Mouse (Mus musculus) heart, embryonic 12.5 days (tissue): ENCODE measurements at regions not wholly inside any gene's neighbourhood (a gene's known extent, or its start where the extent isn't known, plus 50 kb on each side); places are given as distances from the start of the nearest gene placed in this dataset.

Source experiments
- ATAC-seq: fragments of 200-750 bp; cut with Nextera tagmentation; 2 replicates; pipeline ENCODE4 v1.8.0; 2017; ENCODE audit warnings: moderate TSS enrichment, moderate library complexity; ENCODE audit not compliant: insufficient number of reproducible peaks, low FRiP score
- H3K27ac ChIP-seq: fragments of 300-500 bp; sonication (generic); 2 replicates; pipeline ENCODE4 v1.5.1; 2016; ENCODE audit warnings: mild to moderate bottlenecking, moderate library complexity; ENCODE audit not compliant: poor library complexity, severe bottlenecking
- H3K27me3 ChIP-seq: fragments of 300-500 bp; sonication (generic); replicated peaks from 2 replicates; pipeline ENCODE4 v1.6.1; 2016; ENCODE audit warnings: mild to moderate bottlenecking, moderate library complexity
- H3K36me3 ChIP-seq: fragments of 300-500 bp; sonication (generic); 2 replicates; pipeline ENCODE4 v1.6.1; 2016; ENCODE audit warnings: mild to moderate bottlenecking, moderate library complexity
- H3K4me1 ChIP-seq: fragments of 300-500 bp; sonication (generic); replicated peaks from 2 replicates; pipeline ENCODE4 v1.6.1; 2016; ENCODE audit warnings: mild to moderate bottlenecking
- H3K4me2 ChIP-seq: fragments of 300-500 bp; sonication (generic); 2 replicates; pipeline ENCODE4 v1.6.1; 2016; ENCODE audit warnings: mild to moderate bottlenecking, moderate library complexity
- H3K4me3 ChIP-seq: fragments of 300-500 bp; sonication (generic); 2 replicates; pipeline ENCODE4 v1.5.1; 2016; ENCODE audit warnings: mild to moderate bottlenecking
- H3K9ac ChIP-seq: fragments of 300-500 bp; sonication (generic); 2 replicates; pipeline ENCODE4 v1.6.1; 2016; ENCODE audit warnings: mild to moderate bottlenecking, moderate library complexity
- H3K9me3 ChIP-seq: fragments of 300-500 bp; sonication (generic); replicated peaks from 2 replicates; pipeline ENCODE4 v1.6.1; 2016; ENCODE audit warnings: mild to moderate bottlenecking, moderate library complexity
- WGBS: fragments of 180-500 bp; shearing (Covaris S2); methylation state at CpG from one replicate; pipeline ENCODE4 v1.1.7; 2016; 5-methylcytosine and 5-hydroxymethylcytosine counted together

DNA sequence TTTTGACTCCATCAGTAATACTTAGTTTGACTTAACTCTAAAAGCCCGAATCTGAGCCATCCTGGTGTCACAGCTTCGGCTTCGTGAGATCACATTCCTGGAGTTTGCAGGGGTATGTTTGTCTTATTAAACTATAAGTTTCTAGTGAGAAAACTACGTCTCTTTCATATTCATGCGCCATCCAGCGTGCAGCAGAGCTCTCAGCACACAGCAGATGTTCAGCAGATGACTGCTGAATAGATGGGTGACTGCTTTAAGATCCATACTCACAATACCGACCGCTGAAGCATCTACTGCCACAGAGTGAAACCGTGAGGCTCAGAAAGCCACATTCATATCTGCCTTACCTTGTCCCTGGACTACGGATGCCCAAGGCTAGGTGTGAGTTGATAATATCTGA is 403.8 kb upstream of the Slc30a5 start:
- peaks cover 17% of the 10 kb centered on the region for H3K4me1 ChIP-seq
- no peak overlapping the region for H3K9ac ChIP-seq
- no peak overlapping the region for H3K27ac ChIP-seq
- ATAC-seq: no peak
- no peak overlapping the region for H3K4me3 ChIP-seq
- H3K4me2 ChIP-seq: no peak overlapping the region
- H3K9me3 ChIP-seq: no peaks in the 10 kb centered on the region
- no peaks in the 10 kb centered on the region for H3K27me3 ChIP-seq
- no peaks in the 10 kb centered on the region for H3K36me3 ChIP-seq
- 74% methylated on average over 10 of the region's 10 CpGs for WGBS

DNA sequence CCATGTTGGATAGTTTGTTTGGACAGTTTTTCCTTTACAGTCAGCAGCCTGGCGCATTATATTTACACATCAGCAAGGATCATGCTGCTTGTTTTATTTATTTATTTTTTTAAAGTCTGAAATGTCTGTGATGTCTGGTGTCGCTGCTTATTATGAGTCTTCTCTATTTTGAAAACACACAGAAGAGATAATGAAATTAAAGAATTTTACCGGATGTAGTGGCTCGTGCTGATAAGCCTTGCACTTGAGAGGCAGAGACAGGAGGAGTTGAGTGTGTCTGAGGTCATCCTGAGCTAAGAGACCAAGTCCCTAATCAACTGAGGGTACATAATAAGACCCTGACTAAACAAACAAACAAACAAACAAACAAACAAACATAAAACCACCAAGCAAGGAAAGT is 402.6 kb upstream of the Slc30a5 start:
- Histone ChIP-seq H3K27me3 (no peaks in the 10 kb centered on the region), H3K9ac (no peak overlapping the region), H3K9me3 (no peaks in the 10 kb centered on the region), H3K4me1 (peaks cover 17% of the 10 kb centered on the region), H3K4me3 (no peak overlapping the region), H3K4me2 (no peak overlapping the region), H3K36me3 (no peaks in the 10 kb centered on the region), H3K27ac (no peak overlapping the region)
- no peak for ATAC-seq
- 59% methylated on average over 4 of the region's 4 CpGs for WGBS

DNA sequence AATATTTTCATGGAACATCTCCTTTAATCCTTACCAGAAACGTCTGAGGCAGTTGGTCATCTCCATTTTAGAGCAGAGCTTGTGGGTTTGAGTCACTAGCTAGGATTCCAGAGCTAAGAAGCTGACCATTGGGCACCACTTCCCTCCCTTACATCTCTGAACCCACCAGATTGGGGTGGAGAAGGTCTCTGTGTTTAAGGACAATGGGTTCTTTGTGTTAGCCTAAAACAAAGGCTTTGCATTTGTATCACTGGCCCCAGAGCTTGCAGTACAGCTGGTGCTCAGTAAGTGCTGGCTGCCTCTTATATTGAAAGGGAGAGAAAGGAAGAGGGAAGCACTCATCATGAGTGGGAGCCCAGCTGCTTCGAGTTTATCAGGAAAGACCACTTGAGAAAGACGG is 401.9 kb upstream of the Slc30a5 start:
- Histone ChIP-seq H3K4me1 (peaks cover 17% of the 10 kb centered on the region), H3K27me3 (no peaks in the 10 kb centered on the region), H3K4me3 (no peak overlapping the region), H3K9me3 (no peaks in the 10 kb centered on the region), H3K27ac (no peak overlapping the region), H3K4me2 (no peak overlapping the region), H3K36me3 (no peaks in the 10 kb centered on the region), H3K9ac (no peak overlapping the region)
- WGBS: 22% methylated on average over 3 of the region's 3 CpGs
- ATAC-seq: no peak

DNA sequence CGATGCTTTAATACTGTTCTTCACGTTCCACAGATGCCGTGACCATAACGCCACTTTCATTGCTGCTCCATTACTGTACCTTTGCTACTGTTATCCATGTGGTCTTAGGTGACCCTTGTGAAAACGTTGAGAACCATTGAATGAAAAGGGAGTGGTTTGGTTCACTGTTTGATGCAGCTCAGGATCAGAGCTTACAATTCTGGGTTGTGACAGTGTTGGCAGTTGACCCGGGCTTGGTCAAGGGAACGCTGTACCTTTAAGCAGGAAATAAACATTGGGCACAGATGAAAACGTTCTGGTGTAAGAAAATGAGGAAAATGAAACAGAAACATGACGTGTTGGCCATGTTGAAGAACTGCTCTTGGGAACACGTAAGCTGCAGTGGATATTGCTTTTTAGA is 401.3 kb upstream of the Slc30a5 start:
- WGBS: 71% methylated on average over 10 of the region's 10 CpGs
- Histone ChIP-seq H3K9ac (no peak overlapping the region), H3K27ac (no peak overlapping the region), H3K9me3 (no peaks in the 10 kb centered on the region), H3K27me3 (no peaks in the 10 kb centered on the region), H3K4me2 (no peak overlapping the region), H3K4me1 (peaks cover 17% of the 10 kb centered on the region), H3K4me3 (no peak overlapping the region), H3K36me3 (no peaks in the 10 kb centered on the region)
- ATAC-seq: no peak

DNA sequence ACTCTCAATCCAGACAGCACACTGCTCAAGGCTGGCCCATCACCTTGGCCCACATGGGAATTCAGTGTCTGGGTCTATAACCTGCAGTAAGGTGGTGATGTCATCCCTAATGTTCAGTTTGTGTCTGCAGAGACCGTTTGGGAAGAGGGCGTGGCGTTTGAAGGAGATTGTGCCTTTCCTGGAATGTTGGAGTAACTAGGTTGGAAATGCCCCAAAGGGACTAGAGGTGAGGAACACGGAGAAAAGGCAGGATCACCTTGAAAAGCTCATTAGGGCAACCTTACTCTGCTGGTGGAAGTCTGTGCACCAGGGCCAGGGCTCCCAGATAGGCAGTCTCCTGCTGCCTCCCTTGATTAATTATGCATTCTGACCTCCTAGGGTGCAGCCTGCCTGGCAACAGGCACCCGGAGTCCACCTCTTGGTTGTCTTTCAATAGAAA is 400.6 kb upstream of the Slc30a5 start:
- Histone ChIP-seq H3K27me3 (no peaks in the 10 kb centered on the region), H3K27ac (peak overlapping the region; percentile 65), H3K9me3 (no peaks in the 10 kb centered on the region), H3K9ac (no peak overlapping the region), H3K4me1 (peaks cover 17% of the 10 kb centered on the region), H3K4me3 (no peak overlapping the region), H3K4me2 (peak overlapping the region; percentile 25), H3K36me3 (no peaks in the 10 kb centered on the region)
- WGBS: 24% methylated on average over 5 of the region's 5 CpGs
- ATAC-seq: peak; percentile 59; the same call in 1 of the 2 replicates

DNA sequence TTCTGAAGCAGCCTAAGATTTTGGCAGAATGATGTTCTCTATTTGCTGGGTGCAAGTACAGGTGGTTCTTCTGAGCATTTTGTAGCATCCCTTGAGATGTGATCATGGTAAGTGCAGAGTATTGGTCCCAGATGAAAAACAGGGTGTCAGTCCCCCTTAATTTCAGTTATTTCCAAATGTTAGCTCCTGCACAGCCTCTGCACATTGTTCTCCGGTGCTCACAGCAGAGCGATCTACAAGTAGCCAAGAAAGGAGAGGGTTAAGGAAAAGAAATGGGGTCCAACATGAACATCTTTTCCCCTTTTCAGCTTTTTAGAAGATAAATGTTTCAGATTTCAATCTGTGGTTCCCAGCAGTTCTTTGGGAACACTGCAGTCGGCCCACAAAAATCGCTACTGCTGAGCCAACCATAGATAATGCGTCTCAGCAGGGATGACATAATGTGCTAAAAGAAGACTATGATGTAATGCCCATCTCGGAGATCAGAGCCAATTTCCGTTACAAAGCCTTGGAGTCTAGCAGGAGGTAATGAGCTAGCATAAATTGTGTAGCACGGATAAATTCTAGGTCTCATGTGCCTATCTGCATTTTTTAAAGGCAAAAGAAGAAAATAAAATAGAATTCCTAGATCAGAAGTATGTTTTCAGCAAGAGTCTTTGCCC is 400.1 kb upstream of the Slc30a5 start:
- peak; percentile 79 for ATAC-seq
- Histone ChIP-seq H3K4me1 (peaks cover 15% of the 10 kb centered on the region), H3K9ac (peak overlapping the region; percentile 48; the same call in 1 of the 2 replicates), H3K27ac (peak overlapping the region; percentile 65), H3K9me3 (no peaks in the 10 kb centered on the region), H3K36me3 (no peaks in the 10 kb centered on the region), H3K4me3 (no peak overlapping the region), H3K27me3 (no peaks in the 10 kb centered on the region), H3K4me2 (peak overlapping the region; percentile 25; the same call in 1 of the 2 replicates)
- WGBS: 24% methylated on average over 8 of the region's 8 CpGs

DNA sequence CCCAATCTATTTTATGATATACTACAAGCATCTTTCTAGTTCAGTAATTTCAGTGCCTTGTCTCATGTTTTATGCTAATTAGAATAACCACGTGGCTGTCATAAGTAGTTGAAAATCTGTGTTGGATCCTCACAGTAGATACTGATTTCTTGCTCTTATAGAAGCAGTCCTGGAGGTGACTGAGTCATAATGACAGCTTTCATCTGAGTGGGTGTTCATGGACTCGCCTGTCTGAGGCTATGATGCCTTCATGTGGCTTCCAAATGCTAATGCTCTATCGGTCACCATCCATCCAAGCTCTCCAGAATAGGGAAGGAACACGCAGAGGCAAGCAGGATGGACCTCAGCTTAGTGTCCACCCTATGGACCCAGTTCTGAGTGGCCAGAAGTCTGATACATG is 396.6 kb upstream of the Slc30a5 start:
- Histone ChIP-seq H3K9me3 (no peaks in the 10 kb centered on the region), H3K27ac (no peak overlapping the region), H3K27me3 (no peaks in the 10 kb centered on the region), H3K4me3 (no peak overlapping the region), H3K9ac (no peak overlapping the region), H3K36me3 (no peaks in the 10 kb centered on the region), H3K4me2 (no peak overlapping the region), H3K4me1 (peaks cover 14% of the 10 kb centered on the region)
- no peak for ATAC-seq
- WGBS: 76% methylated on average over 4 of the region's 4 CpGs

DNA sequence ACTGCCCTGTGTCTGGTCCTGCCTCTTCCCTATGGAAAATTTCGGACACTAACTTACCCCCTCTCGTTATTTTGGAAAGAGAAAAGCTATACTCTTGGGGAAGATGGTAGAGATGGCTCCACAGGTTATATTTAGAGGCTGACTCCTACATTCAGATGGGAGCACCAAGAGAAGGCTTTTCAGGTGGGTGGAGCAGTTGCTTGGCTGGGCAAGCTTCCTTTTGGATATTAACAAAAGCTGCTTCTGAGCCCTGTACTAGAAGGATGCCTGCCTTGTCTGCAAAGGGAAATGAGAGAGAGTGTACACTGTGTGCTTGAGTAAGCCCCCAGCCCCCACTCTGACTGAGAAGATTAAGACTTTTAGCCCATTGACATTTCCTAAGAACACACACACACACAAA is 392.1 kb upstream of the Slc30a5 start:
- no peaks in the 10 kb centered on the region for H3K36me3 ChIP-seq
- no peak overlapping the region for H3K27ac ChIP-seq
- 82% methylated on average over 2 of the region's 2 CpGs for WGBS
- H3K9ac ChIP-seq: no peak overlapping the region
- H3K4me3 ChIP-seq: no peak overlapping the region
- ATAC-seq: no peak
- no peak overlapping the region for H3K4me2 ChIP-seq
- H3K9me3 ChIP-seq: no peaks in the 10 kb centered on the region
- no peaks in the 10 kb centered on the region for H3K4me1 ChIP-seq
- H3K27me3 ChIP-seq: no peaks in the 10 kb centered on the region

DNA sequence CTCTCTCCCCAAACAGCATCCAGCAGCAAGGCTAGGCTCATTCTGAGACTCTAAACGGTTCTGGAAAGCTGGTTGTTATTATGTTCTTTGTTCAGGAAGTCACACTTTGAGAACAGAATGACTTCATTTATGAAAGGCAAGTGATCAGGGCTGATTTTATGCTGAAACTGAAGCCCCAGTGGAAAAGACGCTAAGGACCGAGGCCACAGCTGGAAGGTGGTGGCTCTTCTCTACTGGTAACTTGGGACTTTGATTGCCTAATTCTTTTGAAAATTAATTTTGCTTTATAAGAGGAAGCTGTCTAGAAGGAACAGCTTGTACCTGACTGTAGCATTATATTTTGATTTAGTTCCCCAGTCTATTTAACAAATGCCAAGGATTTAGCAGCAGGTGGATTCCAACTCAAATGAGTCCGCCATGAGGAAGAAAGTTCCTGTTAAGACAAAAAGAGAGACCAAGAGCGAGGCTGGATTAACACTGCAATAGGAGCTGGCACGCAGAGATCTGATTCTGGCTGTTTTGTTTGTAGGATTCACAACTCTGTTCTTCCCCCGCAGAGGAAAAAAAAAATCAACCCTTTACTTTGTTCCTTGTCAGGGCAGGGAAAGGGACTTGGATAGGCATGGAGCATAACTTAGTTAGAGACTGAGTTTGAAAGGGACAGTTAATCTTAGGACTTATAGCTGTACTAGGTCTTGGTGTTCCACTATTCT is 388.3 kb upstream of the Slc30a5 start:
- Histone ChIP-seq H3K9me3 (no peaks in the 10 kb centered on the region), H3K4me2 (no peak overlapping the region), H3K36me3 (no peaks in the 10 kb centered on the region), H3K4me1 (peaks cover 6% of the 10 kb centered on the region; the same call in 1 of the 2 replicates), H3K27ac (no peak overlapping the region), H3K4me3 (no peak overlapping the region), H3K9ac (no peak overlapping the region), H3K27me3 (no peaks in the 10 kb centered on the region)
- no peak for ATAC-seq
- WGBS: 70% methylated on average over 7 of the region's 7 CpGs

DNA sequence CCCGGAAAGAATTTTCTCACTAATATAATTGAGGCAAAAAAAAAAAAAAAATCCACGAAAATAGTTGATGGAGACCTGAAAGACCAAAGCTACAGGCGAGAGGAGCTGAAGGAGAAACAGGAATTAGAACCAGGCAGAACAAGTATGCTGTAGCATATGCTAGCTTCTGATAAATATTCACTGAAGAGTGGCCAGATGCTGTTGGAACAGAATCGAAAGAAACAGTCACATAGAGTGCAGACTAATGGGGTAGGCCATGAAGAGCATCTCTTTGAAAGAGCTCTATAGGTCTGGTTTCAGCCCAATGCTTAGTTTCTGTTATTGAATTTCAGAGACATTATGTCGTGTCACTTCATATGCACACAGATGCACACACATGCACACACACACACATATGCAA is 386.3 kb upstream of the Slc30a5 start:
- 81% methylated on average over 5 of the region's 5 CpGs for WGBS
- Histone ChIP-seq H3K4me3 (no peak overlapping the region), H3K4me1 (peaks cover 10% of the 10 kb centered on the region; the same call in 1 of the 2 replicates), H3K9ac (no peak overlapping the region), H3K9me3 (no peaks in the 10 kb centered on the region), H3K27me3 (no peaks in the 10 kb centered on the region), H3K4me2 (no peak overlapping the region), H3K27ac (no peak overlapping the region), H3K36me3 (no peaks in the 10 kb centered on the region)
- ATAC-seq: no peak

DNA sequence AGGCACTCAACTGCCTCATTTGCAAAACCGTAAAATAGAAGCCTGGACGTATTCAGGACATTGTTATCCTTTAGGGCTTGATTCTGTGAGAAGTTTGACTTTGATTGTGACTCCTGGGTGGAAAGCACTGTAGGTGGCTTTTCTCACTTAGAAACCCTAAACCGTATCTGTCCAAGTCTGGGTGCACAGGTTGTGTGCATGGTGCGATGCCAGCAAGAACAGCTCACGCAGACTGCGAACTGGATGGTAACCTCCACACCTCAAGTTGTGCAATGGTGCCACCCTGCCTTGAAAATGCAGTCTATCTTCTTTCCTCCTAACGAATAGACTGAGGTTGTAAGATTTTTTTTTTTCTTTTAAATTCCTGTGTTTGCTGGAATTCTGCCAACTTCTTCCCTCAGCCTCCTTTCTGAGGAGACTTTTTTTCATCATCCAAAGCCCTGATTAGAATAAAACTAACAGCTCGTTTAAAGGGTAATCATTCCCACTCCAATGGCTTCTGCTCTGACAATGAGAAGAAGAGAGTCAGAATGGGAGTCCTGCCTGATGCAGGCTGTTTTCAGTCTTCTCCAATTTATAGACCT is 383.8 kb upstream of the Slc30a5 start:
- no peak overlapping the region for H3K9ac ChIP-seq
- H3K36me3 ChIP-seq: no peaks in the 10 kb centered on the region
- H3K4me2 ChIP-seq: no peak overlapping the region
- H3K27ac ChIP-seq: no peak overlapping the region
- H3K9me3 ChIP-seq: no peaks in the 10 kb centered on the region
- WGBS: 67% methylated on average over 8 of the region's 8 CpGs
- H3K27me3 ChIP-seq: no peaks in the 10 kb centered on the region
- H3K4me3 ChIP-seq: no peak overlapping the region
- ATAC-seq: no peak
- peaks cover 18% of the 10 kb centered on the region for H3K4me1 ChIP-seq
